Mouse (Mus musculus) stomach, postnatal 0 days (tissue): ENCODE measurements around the gene Asb3.

Experiments
- CTCF ChIP-seq: IDR thresholded peaks from 2 replicates; pipeline ENCODE4 v1.5.1; 2016; ENCODE audit warnings: antibody characterized with exemption, low read depth, mild to moderate bottlenecking, moderate library complexity
- EP300 ChIP-seq: optimal IDR thresholded peaks from 2 replicates; pipeline ENCODE3; 2016; ENCODE audit warnings: antibody characterized with exemption

- TF ChIP-seq CTCF, result no peak
- no peak for TF ChIP-seq EP300
Observed at GRCm38 (mm10) chr11:31105364-31105763, 220.1 kb downstream of the Asb3 start.
